Mouse (Mus musculus) kidney, postnatal 14 days (tissue): Measurements from ENCODE around the gene Tsc22d3.

Experiments used
- DNase-seq: peaks from one replicate; pipeline ENCODE4 v3.0.0; 2022; ENCODE audit warnings: mixed read lengths

Tsc22d3 gene

GRCm38 (mm10) chrX:140600410-140601109 is at the start of gene Tsc22d3:
Gene Tsc22d3 (minus strand): TSS chrX:140600659.
- peak; percentile 82 for DNase-seq

- no peak for DNase-seq
Measured at GRCm38 (mm10) chrX:140639592-140639991, 39.1 kb upstream of the Tsc22d3 start.

- no peak for DNase-seq
Measured at GRCm38 (mm10) chrX:140638028-140638427, 37.6 kb upstream of the Tsc22d3 start.

- no peak for DNase-seq
Measured at GRCm38 (mm10) chrX:140624875-140625594, 24.6 kb upstream of the Tsc22d3 start.

GRCm38 (mm10) chrX:140609938-140610337 is 9.5 kb upstream of the Tsc22d3 start:
- no peak for DNase-seq

- DNase-seq: no peak
Measured at GRCm38 (mm10) chrX:140601884-140602283, 1.4 kb upstream of the Tsc22d3 start.

- no peak for DNase-seq
Measured at GRCm38 (mm10) chrX:140601311-140601710, 852 bp upstream of the Tsc22d3 start.

- no peak for DNase-seq
Measured at GRCm38 (mm10) chrX:140599561-140600409, 674 bp downstream of the Tsc22d3 start.

GRCm38 (mm10) chrX:140598850-140599560 is 1.5 kb downstream of the Tsc22d3 start:
- DNase-seq: peak; percentile 79

- DNase-seq: peak; percentile 14
Measured at GRCm38 (mm10) chrX:140598194-140598849, 2.1 kb downstream of the Tsc22d3 start.

GRCm38 (mm10) chrX:140591176-140591575 is 9.3 kb downstream of the Tsc22d3 start:
- DNase-seq: no peak

- no peak for DNase-seq
Measured at GRCm38 (mm10) chrX:140590142-140590541, 10.3 kb downstream of the Tsc22d3 start.

GRCm38 (mm10) chrX:140589194-140589751 is 11.2 kb downstream of the Tsc22d3 start:
- no peak for DNase-seq

GRCm38 (mm10) chrX:140588534-140588933 is 11.9 kb downstream of the Tsc22d3 start:
- no peak for DNase-seq

- no peak for DNase-seq
Measured at GRCm38 (mm10) chrX:140580416-140580815, 20.0 kb downstream of the Tsc22d3 start.

- DNase-seq: no peak
Measured at GRCm38 (mm10) chrX:140575636-140576035, 24.8 kb downstream of the Tsc22d3 start.

- no peak for DNase-seq
Measured at GRCm38 (mm10) chrX:140575200-140575599, 25.3 kb downstream of the Tsc22d3 start.

GRCm38 (mm10) chrX:140572702-140573338 is 27.6 kb downstream of the Tsc22d3 start:
- DNase-seq: no peak

GRCm38 (mm10) chrX:140569595-140569994 is 30.9 kb downstream of the Tsc22d3 start:
- no peak for DNase-seq

GRCm38 (mm10) chrX:140567711-140568407 is 32.6 kb downstream of the Tsc22d3 start:
- DNase-seq: peak; percentile 59

GRCm38 (mm10) chrX:140565759-140566158 is 34.7 kb downstream of the Tsc22d3 start:
- no peak for DNase-seq
